Mouse (Mus musculus) cortical plate, adult 2 months (tissue): ENCODE measurements around the gene Tubg2. TPM values are rescaled to one million over a fixed set of nuclear protein-coding genes. Genes with fewer than 3 reads are reported as not detected.

Experiments
- H3K27ac ChIP-seq: fragments of 200-500 bp; 2 replicates; pipeline ENCODE4 v1.5.1; 2012; ENCODE audit warnings: low read length, control low read depth, inconsistent platforms; ENCODE audit not compliant: insufficient read depth
- H3K4me1 ChIP-seq: fragments of 200-500 bp; 2 replicates; pipeline ENCODE4 v1.6.1; 2011; ENCODE audit warnings: low read length; ENCODE audit not compliant: control insufficient read depth, insufficient read depth
- H3K4me3 ChIP-seq: fragments of 200-500 bp; 2 replicates; pipeline ENCODE4 v1.5.1; 2011; ENCODE audit warnings: mild to moderate bottlenecking, low read length, control low read depth; ENCODE audit not compliant: insufficient read depth
- CTCF ChIP-seq: fragments of 200-500 bp; IDR thresholded peaks from 2 replicates; pipeline ENCODE4 v1.5.1; 2011; ENCODE audit warnings: mild to moderate bottlenecking, control low read depth, low read length; ENCODE audit not compliant: insufficient read depth; ENCODE audit errors: extremely low read depth
- POLR2A ChIP-seq: fragments of 200-500 bp; IDR thresholded peaks from 2 replicates; pipeline ENCODE4 v1.6.1; 2011; ENCODE audit warnings: mild to moderate bottlenecking, low read length, control low read depth; ENCODE audit not compliant: insufficient read depth; ENCODE audit errors: extremely low read depth
- polyA plus RNA-seq: library from polyadenylated mRNA; depleted of rRNA; stranded (reverse); fragments of >200 nt; gene quantifications from 2 replicates; pipeline ENCODE4 v1.2.3, GENCODE M21; 2012

Tubg2 gene
- polyA plus RNA-seq, 1 experiment, result 57.9 TPM

GRCm38 (mm10) chr11:101190913-101191907 is 35.5 kb downstream of the Tubg2 start:
- TF ChIP-seq POLR2A (0 out of 2 replicates have a peak, but pooled peaks have one; percentile 20), CTCF (no peak)
- Histone ChIP-seq H3K4me3 (no peak overlapping the region), H3K4me1 (peaks cover 12% of the 10 kb centered on the region), H3K27ac (no peak overlapping the region)

- no peak overlapping the region for H3K4me3 ChIP-seq
- H3K4me1 ChIP-seq, result peaks cover 12% of the 10 kb centered on the region
- TF ChIP-seq CTCF, result no peak
- TF ChIP-seq POLR2A, result no peak
- H3K27ac ChIP-seq, result no peak overlapping the region
These were observed 36.3 kb downstream of the Tubg2 start for GRCm38 (mm10) chr11:101191919-101192470.

- no peak for TF ChIP-seq POLR2A
- TF ChIP-seq CTCF, result no peak
- Histone ChIP-seq H3K4me3 (no peak overlapping the region), H3K4me1 (peaks cover 12% of the 10 kb centered on the region), H3K27ac (no peak overlapping the region)
These were observed 36.9 kb downstream of the Tubg2 start for GRCm38 (mm10) chr11:101192646-101193045.

- Histone ChIP-seq H3K4me1 (peaks cover 12% of the 10 kb centered on the region), H3K4me3 (no peak overlapping the region), H3K27ac (no peak overlapping the region)
- TF ChIP-seq CTCF (no peak), POLR2A (no peak)
These were observed 37.4 kb downstream of the Tubg2 start for GRCm38 (mm10) chr11:101193076-101193475.

- H3K27ac ChIP-seq, result peak overlapping the region; percentile 39; the same call in 1 of the 2 replicates
- no peak overlapping the region for H3K4me3 ChIP-seq
- TF ChIP-seq CTCF (no peak), POLR2A (no peak)
- H3K4me1 ChIP-seq, result peaks cover 12% of the 10 kb centered on the region
These were observed 38.4 kb downstream of the Tubg2 start for GRCm38 (mm10) chr11:101194137-101194536.

- no peak for TF ChIP-seq POLR2A
- TF ChIP-seq CTCF, result no peak
- peaks cover 12% of the 10 kb centered on the region for H3K4me1 ChIP-seq
- H3K27ac ChIP-seq, result no peak overlapping the region; the same call in 1 of the 2 replicates
- H3K4me3 ChIP-seq, result no peak overlapping the region
These were observed 38.9 kb downstream of the Tubg2 start for GRCm38 (mm10) chr11:101194643-101195042.

- no peak overlapping the region for H3K4me3 ChIP-seq
- TF ChIP-seq CTCF, result no peak
- H3K4me1 ChIP-seq, result peaks cover 9% of the 10 kb centered on the region
- no peak overlapping the region for H3K27ac ChIP-seq
These were observed 39.4 kb downstream of the Tubg2 start for GRCm38 (mm10) chr11:101195101-101195500.

- Histone ChIP-seq H3K4me1 (peaks cover 7% of the 10 kb centered on the region), H3K27ac (no peak overlapping the region), H3K4me3 (no peak overlapping the region)
- TF ChIP-seq CTCF (no peak), POLR2A (no peak)
These were observed 39.9 kb downstream of the Tubg2 start for GRCm38 (mm10) chr11:101195571-101195970.

GRCm38 (mm10) chr11:101196175-101196574 is 40.5 kb downstream of the Tubg2 start:
- H3K4me1 ChIP-seq, result peaks cover 7% of the 10 kb centered on the region
- H3K4me3 ChIP-seq, result no peak overlapping the region
- no peak overlapping the region for H3K27ac ChIP-seq
- TF ChIP-seq POLR2A, result no peak
- no peak for TF ChIP-seq CTCF
